Mouse (Mus musculus) lung, adult 18-20 months (tissue): Measurements from ENCODE around the gene Myzap.

ENCODE experiments used
- DNase-seq, 2 experiments: peaks; one replicate each; pipeline ENCODE4 v3.0.0; 2022; ENCODE audit warnings: mixed read lengths in 2 of 2

Gene Myzap

GRCm38 (mm10) chr9:71478596-71478995, 113.6 kb downstream of the Myzap start:
- no peak for DNase-seq

GRCm38 (mm10) chr9:71476601-71477000, 115.6 kb downstream of the Myzap start:
- DNase-seq, result no peak

GRCm38 (mm10) chr9:71475536-71475935, 116.6 kb downstream of the Myzap start:
- DNase-seq, result no peak

GRCm38 (mm10) chr9:71467434-71467833, 124.7 kb downstream of the Myzap start:
- no peak for DNase-seq

GRCm38 (mm10) chr9:71466111-71466510, 126.0 kb downstream of the Myzap start:
- DNase-seq, result peak; percentile 6 to 9

GRCm38 (mm10) chr9:71463072-71463667, 129.0 kb downstream of the Myzap start:
- DNase-seq, result no peak

GRCm38 (mm10) chr9:71456738-71457137, 135.4 kb downstream of the Myzap start:
- no peak for DNase-seq
